Mouse (Mus musculus): Measurements from ENCODE around the gene Gm49337.

Gm49337 gene

GRCm38 (mm10) chr4:116162142-116162541 lies 11.0 kb upstream of the Gm49337 start:
- DNase-seq (ENCODE audit: low read depth in 2 of 2, low spot score in 2 of 2), result no peak

- DNase-seq (ENCODE audit: low read depth in 2 of 2, low spot score in 2 of 2), result no peak
These were observed 8.2 kb upstream of the Gm49337 start for GRCm38 (mm10) chr4:116164759-116165554.

GRCm38 (mm10) chr4:116165708-116166407 lies 7.3 kb upstream of the Gm49337 start:
- DNase-seq (ENCODE audit: low read depth in 2 of 2, low spot score in 2 of 2), result no peak

GRCm38 (mm10) chr4:116167404-116167803 lies 5.8 kb upstream of the Gm49337 start, which contains the start of gene Tspan1:
Gene Tspan1, minus strand, starts transcription at chr4:116167601.
- DNase-seq (ENCODE audit: low read depth in 2 of 2, low spot score in 2 of 2), result no peak

GRCm38 (mm10) chr4:116168617-116169352 lies 4.4 kb upstream of the Gm49337 start:
- peak; percentile 29 to 57 for DNase-seq (ENCODE audit: low read depth in 2 of 2, low spot score in 2 of 2)

GRCm38 (mm10) chr4:116169353-116169672 lies 3.9 kb upstream of the Gm49337 start:
- no peak for DNase-seq (ENCODE audit: low read depth in 2 of 2, low spot score in 2 of 2)

- DNase-seq (ENCODE audit: low read depth in 2 of 2, low spot score in 2 of 2), result no peak
These were observed 568 bp downstream of the Gm49337 start for GRCm38 (mm10) chr4:116173752-116174151.

- no peak for DNase-seq (ENCODE audit: low read depth in 2 of 2, low spot score in 2 of 2)
These were observed 1.4 kb downstream of the Gm49337 start for GRCm38 (mm10) chr4:116174466-116175116.

- no peak for DNase-seq (ENCODE audit: low read depth in 2 of 2, low spot score in 2 of 2)
These were observed 2.0 kb downstream of the Gm49337 start for GRCm38 (mm10) chr4:116175136-116175535.

GRCm38 (mm10) chr4:116175711-116176542 lies 2.7 kb downstream of the Gm49337 start:
- DNase-seq (ENCODE audit: low read depth in 2 of 2, low spot score in 2 of 2), result no peak

GRCm38 (mm10) chr4:116176543-116176988 lies 3.4 kb downstream of the Gm49337 start:
- DNase-seq (ENCODE audit: low read depth in 2 of 2, low spot score in 2 of 2), result peak in 1 of 2 experiments; percentile 9

GRCm38 (mm10) chr4:116177140-116177539 lies 4.0 kb downstream of the Gm49337 start:
- DNase-seq (ENCODE audit: low read depth in 2 of 2, low spot score in 2 of 2), result no peak

- no peak for DNase-seq (ENCODE audit: low read depth in 2 of 2, low spot score in 2 of 2)
These were observed 8.9 kb downstream of the Gm49337 start for GRCm38 (mm10) chr4:116182079-116182478.

- no peak for DNase-seq (ENCODE audit: low read depth in 2 of 2, low spot score in 2 of 2)
These were observed 9.6 kb downstream of the Gm49337 start for GRCm38 (mm10) chr4:116182745-116183144.

GRCm38 (mm10) chr4:116185083-116185482 lies 11.9 kb downstream of the Gm49337 start:
- DNase-seq (ENCODE audit: low read depth in 2 of 2, low spot score in 2 of 2), result no peak

- DNase-seq (ENCODE audit: low read depth in 2 of 2, low spot score in 2 of 2), result no peak
These were observed 19.2 kb downstream of the Gm49337 start for GRCm38 (mm10) chr4:116192286-116192835.

- DNase-seq (ENCODE audit: low read depth in 2 of 2, low spot score in 2 of 2), result no peak
These were observed 20.6 kb downstream of the Gm49337 start for GRCm38 (mm10) chr4:116193583-116194383.

GRCm38 (mm10) chr4:116198422-116198821 lies 25.2 kb downstream of the Gm49337 start:
- DNase-seq (ENCODE audit: low read depth in 2 of 2, low spot score in 2 of 2), result no peak

GRCm38 (mm10) chr4:116204422-116204821 lies 31.2 kb downstream of the Gm49337 start:
- DNase-seq (ENCODE audit: low read depth in 2 of 2, low spot score in 2 of 2), result no peak
